Mouse (Mus musculus): ENCODE results near the gene Stk24. TPM values are rescaled to one million over a fixed set of nuclear protein-coding genes. Genes with fewer than 3 reads are reported as not detected.

Gene Stk24
- polyA plus RNA-seq, 1 experiment = 8.5 TPM

DNA sequence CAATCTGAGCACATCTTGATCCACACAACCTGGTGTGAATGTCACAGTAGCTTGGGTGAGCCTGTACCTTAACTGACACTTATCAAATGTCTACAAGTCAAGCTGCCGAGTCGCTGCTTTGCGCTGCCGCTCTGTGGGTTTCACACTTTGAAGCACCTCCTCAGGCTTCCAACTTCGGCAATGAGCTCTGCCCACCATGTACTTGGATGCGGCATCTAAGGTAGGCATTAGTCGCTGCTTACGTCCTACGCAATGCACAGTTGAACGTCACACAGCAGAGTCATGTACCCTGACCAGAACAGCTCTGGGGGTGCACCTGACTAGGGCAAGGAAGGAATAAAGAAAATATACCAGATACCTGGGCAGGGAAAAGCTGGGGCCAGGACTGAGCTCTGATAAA, 66.5 kb downstream of the Stk24 start:
- Histone ChIP-seq H3K4me1 (ENCODE audit: control insufficient read depth, insufficient read depth, low read length) (peaks cover 10% of the 10 kb centered on the region), H3K4me3 (ENCODE audit: control insufficient read depth, low read depth, low read length) (no peak overlapping the region), H3K27me3 (ENCODE audit: control insufficient read depth, insufficient read depth, low read length) (no peaks in the 10 kb centered on the region), H3K27ac (ENCODE audit: control insufficient read depth, insufficient read depth, low read depth, low read length) (no peak overlapping the region), H3K36me3 (ENCODE audit: control insufficient read depth, insufficient read depth, low read length) (no peaks in the 10 kb centered on the region)
- TF ChIP-seq CTCF (IDR thresholded peaks at IDR 0.05; ENCODE audit: control insufficient read depth, insufficient read depth, insufficient replicate concordance, low read depth, low read length) = no peak

DNA sequence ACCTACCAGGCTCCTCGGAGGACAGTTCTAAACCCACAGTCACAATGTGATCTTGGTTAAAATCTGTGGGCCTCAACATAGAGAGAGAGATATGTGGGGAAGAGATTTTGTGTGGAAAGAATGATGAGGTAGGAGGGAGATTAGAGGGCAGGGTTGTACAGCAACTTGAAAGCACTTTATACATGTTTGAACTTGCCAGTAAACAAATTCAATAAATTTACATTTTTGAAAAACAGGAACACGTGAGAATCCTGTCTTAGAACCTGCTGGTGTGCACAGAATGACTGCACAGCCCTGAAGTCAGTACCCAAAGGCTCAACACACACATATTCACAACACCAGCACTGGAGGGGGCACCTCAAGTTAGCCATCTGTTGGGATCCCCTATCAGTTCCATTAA, 68.7 kb downstream of the Stk24 start:
- H3K4me3 ChIP-seq (ENCODE audit: control insufficient read depth, low read depth, low read length) = no peak overlapping the region
- H3K4me1 ChIP-seq (ENCODE audit: control insufficient read depth, insufficient read depth, low read length) = peaks cover 7% of the 10 kb centered on the region
- H3K27ac ChIP-seq (ENCODE audit: control insufficient read depth, insufficient read depth, low read depth, low read length) = no peak overlapping the region
- no peaks in the 10 kb centered on the region for H3K36me3 ChIP-seq (ENCODE audit: control insufficient read depth, insufficient read depth, low read length)
- no peak for TF ChIP-seq CTCF (IDR thresholded peaks at IDR 0.05; ENCODE audit: control insufficient read depth, insufficient read depth, insufficient replicate concordance, low read depth, low read length)
- no peak for TF ChIP-seq POLR2A (IDR thresholded peaks at IDR 0.05; ENCODE audit: control insufficient read depth, low read depth, low read length)
- no peaks in the 10 kb centered on the region for H3K27me3 ChIP-seq (ENCODE audit: control insufficient read depth, insufficient read depth, low read length)

DNA sequence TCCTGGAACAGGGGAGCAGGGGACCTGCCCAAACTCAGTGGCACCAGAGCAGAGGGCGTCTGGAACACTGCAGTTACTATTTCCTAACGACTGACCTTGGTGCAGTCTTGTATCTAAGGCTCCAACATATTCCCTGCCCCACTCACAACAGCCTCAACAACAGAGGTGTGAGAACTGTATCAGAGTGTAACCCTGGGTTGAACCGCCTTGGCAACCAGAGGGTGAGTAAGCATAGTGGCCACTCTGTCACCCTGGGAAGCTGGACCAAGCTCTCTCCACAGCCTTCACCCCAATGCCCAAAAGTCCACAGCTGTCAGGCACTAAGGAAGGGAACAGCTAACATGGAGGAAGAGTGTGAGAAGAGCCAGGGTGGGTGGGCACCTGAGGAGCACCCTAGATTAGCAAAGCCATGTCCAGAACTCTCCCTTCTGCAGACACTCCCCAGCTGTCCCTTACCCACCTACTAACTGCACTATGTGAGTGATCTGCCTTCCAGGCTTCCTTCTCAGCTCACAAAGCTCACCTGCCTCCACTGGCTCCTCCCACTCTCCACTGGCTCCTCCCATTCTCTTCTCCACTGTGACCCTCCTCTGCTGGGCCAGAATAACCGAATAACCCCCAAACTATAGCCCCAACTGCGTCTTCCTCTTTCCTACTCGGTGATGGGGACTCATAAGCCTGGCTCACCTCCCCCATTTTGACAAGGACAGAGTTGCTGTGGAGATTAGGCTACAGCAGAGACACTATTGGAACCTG, 69.3 kb downstream of the Stk24 start:
- H3K27me3 ChIP-seq (ENCODE audit: control insufficient read depth, insufficient read depth, low read length) = no peaks in the 10 kb centered on the region
- H3K4me1 ChIP-seq (ENCODE audit: control insufficient read depth, insufficient read depth, low read length) = peaks cover 7% of the 10 kb centered on the region
- H3K4me3 ChIP-seq (ENCODE audit: control insufficient read depth, low read depth, low read length) = no peak overlapping the region
- H3K27ac ChIP-seq (ENCODE audit: control insufficient read depth, insufficient read depth, low read depth, low read length) = no peak overlapping the region; the same call in 1 of the 2 replicates
- TF ChIP-seq CTCF (IDR thresholded peaks at IDR 0.05; ENCODE audit: control insufficient read depth, insufficient read depth, insufficient replicate concordance, low read depth, low read length) = no peak
- TF ChIP-seq POLR2A (IDR thresholded peaks at IDR 0.05; ENCODE audit: control insufficient read depth, low read depth, low read length) = no peak
- no peaks in the 10 kb centered on the region for H3K36me3 ChIP-seq (ENCODE audit: control insufficient read depth, insufficient read depth, low read length)

DNA sequence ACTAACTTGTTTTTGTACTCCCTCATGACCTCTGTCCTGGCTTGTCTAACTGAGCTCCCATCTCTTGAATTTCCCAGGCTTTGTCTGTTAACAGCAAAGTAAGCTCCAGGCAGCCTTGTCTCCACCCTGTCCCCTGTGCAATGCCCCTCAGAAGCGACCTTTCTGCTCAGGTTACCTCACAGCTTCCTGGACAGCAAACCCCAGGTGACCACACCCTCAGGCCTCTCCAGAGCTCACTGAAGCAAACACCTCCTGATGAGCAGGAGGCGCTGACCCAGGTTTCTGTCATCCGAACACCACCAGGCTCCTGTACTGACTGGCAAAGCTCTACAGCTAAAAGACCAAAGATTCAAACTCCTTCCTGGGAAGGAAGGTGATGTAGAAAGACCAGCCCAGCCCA, 69.9 kb downstream of the Stk24 start:
- Histone ChIP-seq H3K4me1 (ENCODE audit: control insufficient read depth, insufficient read depth, low read length) (peaks cover 7% of the 10 kb centered on the region), H3K4me3 (ENCODE audit: control insufficient read depth, low read depth, low read length) (no peak overlapping the region), H3K27ac (ENCODE audit: control insufficient read depth, insufficient read depth, low read depth, low read length) (no peak overlapping the region; the same call in 1 of the 2 replicates), H3K27me3 (ENCODE audit: control insufficient read depth, insufficient read depth, low read length) (no peaks in the 10 kb centered on the region), H3K36me3 (ENCODE audit: control insufficient read depth, insufficient read depth, low read length) (no peaks in the 10 kb centered on the region)
- TF ChIP-seq POLR2A (IDR thresholded peaks at IDR 0.05; ENCODE audit: control insufficient read depth, low read depth, low read length) (no peak), CTCF (IDR thresholded peaks at IDR 0.05; ENCODE audit: control insufficient read depth, insufficient read depth, insufficient replicate concordance, low read depth, low read length) (no peak)

DNA sequence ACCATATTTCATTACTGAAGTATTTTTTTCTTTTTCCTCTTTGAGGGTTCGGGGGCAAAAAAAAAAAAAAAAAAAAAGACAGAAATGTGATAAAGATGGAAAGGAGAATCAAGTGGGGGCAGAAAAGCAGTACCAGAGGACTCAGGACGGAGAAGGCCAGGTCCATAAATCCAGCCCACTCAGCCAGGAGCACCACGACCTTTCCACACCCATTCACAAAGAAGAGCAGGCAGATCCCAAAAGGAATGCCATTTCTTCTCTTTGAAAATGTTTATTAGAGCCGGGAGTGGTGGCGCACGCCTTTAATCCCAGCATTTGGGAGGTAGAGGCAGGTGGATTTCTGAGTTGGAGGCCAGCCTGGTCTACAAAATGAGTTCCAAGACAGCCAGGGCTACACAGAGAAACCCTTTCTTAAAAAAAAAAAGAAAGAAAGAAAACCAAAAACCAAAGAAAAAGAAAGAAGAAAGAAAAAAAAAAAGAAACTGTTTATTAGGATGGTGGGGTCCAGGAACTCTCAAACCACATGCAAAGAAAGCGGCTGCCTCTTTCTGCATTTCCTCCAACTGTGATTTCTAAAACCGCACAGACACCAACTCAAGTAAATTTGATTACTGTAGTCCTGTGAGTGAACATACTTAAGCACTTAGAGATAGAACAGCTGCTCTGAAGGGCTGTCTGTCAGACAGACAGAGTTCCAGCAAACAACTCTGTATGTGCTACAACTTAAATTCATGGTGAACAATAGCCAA, 74.3 kb downstream of the Stk24 start:
- Histone ChIP-seq H3K27ac (ENCODE audit: control insufficient read depth, insufficient read depth, low read depth, low read length) (no peak overlapping the region), H3K4me3 (ENCODE audit: control insufficient read depth, low read depth, low read length) (no peak overlapping the region), H3K4me1 (ENCODE audit: control insufficient read depth, insufficient read depth, low read length) (peaks cover 5% of the 10 kb centered on the region), H3K36me3 (ENCODE audit: control insufficient read depth, insufficient read depth, low read length) (no peaks in the 10 kb centered on the region), H3K27me3 (ENCODE audit: control insufficient read depth, insufficient read depth, low read length) (no peaks in the 10 kb centered on the region)
- TF ChIP-seq POLR2A (IDR thresholded peaks at IDR 0.05; ENCODE audit: control insufficient read depth, low read depth, low read length) (no peak), CTCF (IDR thresholded peaks at IDR 0.05; ENCODE audit: control insufficient read depth, insufficient read depth, insufficient replicate concordance, low read depth, low read length) (no peak)

DNA sequence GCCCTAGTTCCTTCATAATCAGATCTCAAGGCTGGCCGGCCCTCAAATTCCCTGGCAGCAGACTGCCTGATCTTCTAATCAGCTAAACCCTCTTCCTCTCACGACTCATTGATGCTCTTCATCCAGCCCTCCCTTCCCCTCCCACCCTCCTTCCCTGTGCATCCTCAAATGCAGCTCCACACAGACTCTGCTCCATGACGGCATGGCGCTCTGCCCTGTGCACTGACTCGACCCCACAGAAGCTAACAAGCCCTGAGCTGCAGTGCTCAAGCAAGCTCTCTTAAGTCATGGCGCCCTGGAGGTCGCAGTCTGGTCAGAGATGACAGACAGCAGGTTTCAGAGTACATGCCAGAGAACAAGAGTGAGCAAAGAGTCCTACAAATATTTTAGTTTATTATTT, 75.3 kb downstream of the Stk24 start:
- H3K27me3 ChIP-seq (ENCODE audit: control insufficient read depth, insufficient read depth, low read length) = no peaks in the 10 kb centered on the region
- TF ChIP-seq POLR2A (IDR thresholded peaks at IDR 0.05; ENCODE audit: control insufficient read depth, low read depth, low read length) (no peak), CTCF (IDR thresholded peaks at IDR 0.05; ENCODE audit: control insufficient read depth, insufficient read depth, insufficient replicate concordance, low read depth, low read length) (no peak)
- H3K4me3 ChIP-seq (ENCODE audit: control insufficient read depth, low read depth, low read length) = no peak overlapping the region
- no peaks in the 10 kb centered on the region for H3K36me3 ChIP-seq (ENCODE audit: control insufficient read depth, insufficient read depth, low read length)
- H3K27ac ChIP-seq (ENCODE audit: control insufficient read depth, insufficient read depth, low read depth, low read length) = no peak overlapping the region
- H3K4me1 ChIP-seq (ENCODE audit: control insufficient read depth, insufficient read depth, low read length) = no peaks in the 10 kb centered on the region; the same call in 1 of the 2 replicates

DNA sequence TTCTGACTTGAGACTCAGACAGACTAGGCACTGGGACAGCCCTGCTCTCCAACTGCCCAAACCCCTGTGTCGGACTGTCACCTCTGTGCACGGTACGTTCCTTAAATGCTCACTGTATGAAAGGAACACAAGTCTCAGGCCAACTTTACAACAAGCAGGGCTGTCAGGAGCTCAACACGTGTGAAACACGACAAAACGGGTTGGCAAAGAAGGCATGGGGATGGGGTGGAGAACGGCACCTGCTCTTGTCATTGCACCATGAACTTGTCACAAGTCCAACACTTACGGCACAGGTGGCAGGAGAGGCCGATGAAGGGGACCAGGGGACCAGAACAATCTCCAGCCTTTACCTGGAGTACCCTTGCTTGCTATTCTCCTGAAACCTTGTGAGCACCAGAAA, 80.7 kb downstream of the Stk24 start:
- Histone ChIP-seq H3K4me3 (ENCODE audit: control insufficient read depth, low read depth, low read length) (no peak overlapping the region), H3K4me1 (ENCODE audit: control insufficient read depth, insufficient read depth, low read length) (no peaks in the 10 kb centered on the region), H3K27me3 (ENCODE audit: control insufficient read depth, insufficient read depth, low read length) (no peaks in the 10 kb centered on the region), H3K36me3 (ENCODE audit: control insufficient read depth, insufficient read depth, low read length) (no peaks in the 10 kb centered on the region), H3K27ac (ENCODE audit: control insufficient read depth, insufficient read depth, low read depth, low read length) (no peak overlapping the region)
- no peak for TF ChIP-seq POLR2A (IDR thresholded peaks at IDR 0.05; ENCODE audit: control insufficient read depth, low read depth, low read length)
- no peak for TF ChIP-seq CTCF (IDR thresholded peaks at IDR 0.05; ENCODE audit: control insufficient read depth, insufficient read depth, insufficient replicate concordance, low read depth, low read length)

Measured in testis, adult 2 months (tissue).